ENCODE assay signal across 24 mouse cellular contexts in genomic region chr13:19793761-19794160, GRCm38 (mm10). TPM values are rescaled to one million over a fixed set of nuclear protein-coding genes. Genes with fewer than 3 reads are reported as not detected.
A peak's percentile ranks its signal among the peaks of the same experiment; 100 is the strongest.
DNase-seq lines count a peak whose midpoint lies in the region; ATAC-seq lines count a peak whose summit lies in the region.
"Had no signal": no experiment of that assay in that cellular context is flagged by ENCODE, and none has a peak within 500 bp of the region (broad histone marks: within the 10 kb centered on the region; RNA-seq: fewer than 3 reads in every experiment).

No protein-coding gene starts in this region.

- peak; percentile 42; the same call in 1 of the 2 replicates for ATAC-seq in midbrain, embryonic 16.5 days
- ATAC-seq in midbrain, embryonic 11.5 days (ENCODE audit: low FRiP score), result no peak
- peak; percentile 65; the same call in 1 of the 2 replicates for ATAC-seq in monocyte, adult 5-6 weeks (replicated peaks; ENCODE audit: insufficient number of reproducible peaks, low FRiP score, low TSS enrichment, poor library complexity, severe bottlenecking)
- ATAC-seq: hindbrain, postnatal 0 days had no signal

- no peaks in the 10 kb centered on the region for H3K9me3 ChIP-seq in midbrain, embryonic 16.5 days (replicated peaks; ENCODE audit: control insufficient read depth, low read length, poor library complexity, severe bottlenecking)
- H3K9me3 ChIP-seq in midbrain, embryonic 11.5 days (ENCODE audit: control insufficient read depth, low read length), result no peaks in the 10 kb centered on the region
- H3K9me3 ChIP-seq: embryonic facial prominence, embryonic 10.5 days; forebrain, embryonic 15.5 days; heart, embryonic 15.5 days; hindbrain, embryonic 13.5 days had no signal

- H3K4me1 ChIP-seq in midbrain, embryonic 16.5 days (ENCODE audit: control insufficient read depth, insufficient read depth, low read length), result no peaks in the 10 kb centered on the region
- H3K4me1 ChIP-seq in midbrain, embryonic 11.5 days (ENCODE audit: control insufficient read depth, insufficient read depth, low read length), result no peaks in the 10 kb centered on the region
- H3K4me1 ChIP-seq: embryonic facial prominence, embryonic 10.5 days; forebrain, embryonic 15.5 days; heart, embryonic 15.5 days; hindbrain, embryonic 13.5 days had no signal

- H3K4me2 ChIP-seq in midbrain, embryonic 16.5 days (ENCODE audit: low read length), result no peak overlapping the region
- H3K4me2 ChIP-seq in midbrain, embryonic 11.5 days, result no peak overlapping the region
- H3K4me2 ChIP-seq: forebrain, embryonic 15.5 days; heart, embryonic 11.5 days; heart, embryonic 15.5 days; hindbrain, embryonic 13.5 days had no signal

- WGBS in midbrain, embryonic 16.5 days, result 40% methylated on average over 4 of the region's 4 CpGs
- WGBS in midbrain, embryonic 11.5 days, result 72% methylated on average over 4 of the region's 4 CpGs

- no peaks in the 10 kb centered on the region for H3K27me3 ChIP-seq in midbrain, embryonic 16.5 days (ENCODE audit: control insufficient read depth, insufficient read depth, low read depth, low read length)
- no peaks in the 10 kb centered on the region for H3K27me3 ChIP-seq in midbrain, embryonic 11.5 days (ENCODE audit: control insufficient read depth, insufficient read depth, low read length)
- H3K27me3 ChIP-seq: forebrain, embryonic 15.5 days; heart, embryonic 15.5 days; hindbrain, embryonic 13.5 days had no signal

- H3K9ac ChIP-seq in midbrain, embryonic 16.5 days (ENCODE audit: low read depth, low read length), result no peak overlapping the region
- H3K9ac ChIP-seq in midbrain, embryonic 11.5 days (ENCODE audit: low read length), result no peak overlapping the region
- H3K9ac ChIP-seq: forebrain, embryonic 15.5 days; heart, embryonic 15.5 days; hindbrain, embryonic 13.5 days had no signal

- peak; percentile 5 for DNase-seq in lung, postnatal 25 days (ENCODE audit: low spot score)
- DNase-seq in lung, postnatal 14 days, result no peak
- DNase-seq in midbrain, embryonic 11.5 days (ENCODE audit: low spot score, missing footprints), result no peak
- DNase-seq in gonadal fat pad, adult 2 months (ENCODE audit: low read depth), result peak; percentile 54
- no peak for DNase-seq in right cerebral cortex, postnatal 14 days
- DNase-seq in cerebellum, postnatal 14 days, result no peak
- DNase-seq: adrenal gland, adult 8-10 months; adrenal gland, postnatal 36 days; cerebellum, adult 18-20 months; cerebellum, adult 9-11 months; gastrocnemius, postnatal 36 days; heart, adult 2 months; heart, postnatal 14 days had no signal

- no peak overlapping the region for H3K4me3 ChIP-seq in midbrain, embryonic 16.5 days (ENCODE audit: low read depth, low read length)
- H3K4me3 ChIP-seq in midbrain, embryonic 11.5 days (ENCODE audit: low read depth, low read length), result no peak overlapping the region
- H3K4me3 ChIP-seq: embryonic facial prominence, embryonic 10.5 days; forebrain, embryonic 15.5 days; heart, adult 2 months; heart, embryonic 15.5 days; hindbrain, embryonic 13.5 days had no signal

- H3K36me3 ChIP-seq in midbrain, embryonic 16.5 days (ENCODE audit: control insufficient read depth, insufficient read depth, low read length), result no peaks in the 10 kb centered on the region
- no peaks in the 10 kb centered on the region for H3K36me3 ChIP-seq in midbrain, embryonic 11.5 days (ENCODE audit: control insufficient read depth, insufficient read depth, low read length)
- H3K36me3 ChIP-seq: embryonic facial prominence, embryonic 10.5 days; forebrain, embryonic 15.5 days; heart, embryonic 15.5 days; hindbrain, embryonic 13.5 days had no signal

- no peak overlapping the region for H3K27ac ChIP-seq in midbrain, embryonic 16.5 days (ENCODE audit: low read length)
- H3K27ac ChIP-seq in midbrain, embryonic 11.5 days (ENCODE audit: low read depth, low read length), result no peak overlapping the region
- H3K27ac ChIP-seq: embryonic facial prominence, embryonic 10.5 days; forebrain, embryonic 15.5 days; heart, adult 2 months; heart, embryonic 15.5 days; hindbrain, embryonic 13.5 days; hindbrain, postnatal 0 days had no signal

RNA-seq across cellular contexts. Expression of gene Gpr141, which starts 30.3 kb away (rescaled TPM):
- polyA plus RNA-seq in midbrain, embryonic 16.5 days (2015; fragmentation: Nextera tagmentation; extraction: Ambion mirVana), result 0.19 TPM in 1 of 2 replicates, not detected in the other
- polyA plus RNA-seq in midbrain, embryonic 11.5 days (2014; fragmentation: Nextera tagmentation; extraction: Ambion mirVana), result 0.07 TPM in 1 of 2 replicates, not detected in the other
- polyA plus RNA-seq in gonadal fat pad, adult 2 months (2012; rRNA removed), result 0.14 and 0.15 TPM in 2 replicates
- total RNA-seq in monocyte, adult 5-6 weeks (2017), result 155 to 242 TPM (median 218 TPM) in 3 replicates
- total RNA-seq: ES-E14; gastrocnemius, adult 8-10 months; gastrocnemius, postnatal 36 days; heart, adult 2 months had no signal
- polyA plus RNA-seq: forebrain, embryonic 11.5 days; hindbrain, embryonic 13.5 days had no signal

Comparison
In these comparisons a context has a peak if more than half of its experiments do, and no peak if none do; other contexts are left out.
1. DNase-seq: peak in lung, postnatal 25 days (single experiment) and gonadal fat pad, adult 2 months (single experiment); none in lung, postnatal 14 days (single experiment), midbrain, embryonic 11.5 days (single experiment), right cerebral cortex, postnatal 14 days (single experiment) and cerebellum, postnatal 14 days (0 of 2).